Mouse (Mus musculus) R1 (cell line): ENCODE data around the gene 4632433K11Rik.
"Not testable (repeated sequence)": the region's sequence is repeated elsewhere in the genome, so short reads cannot be mapped to it uniquely, and the experiment has no call there.

Experiments
- DNase-seq: peaks from one replicate; pipeline ENCODE4 v3.0.0-alpha.2; 2018; ENCODE audit warnings: low read depth, low spot score

Gene 4632433K11Rik

DNA sequence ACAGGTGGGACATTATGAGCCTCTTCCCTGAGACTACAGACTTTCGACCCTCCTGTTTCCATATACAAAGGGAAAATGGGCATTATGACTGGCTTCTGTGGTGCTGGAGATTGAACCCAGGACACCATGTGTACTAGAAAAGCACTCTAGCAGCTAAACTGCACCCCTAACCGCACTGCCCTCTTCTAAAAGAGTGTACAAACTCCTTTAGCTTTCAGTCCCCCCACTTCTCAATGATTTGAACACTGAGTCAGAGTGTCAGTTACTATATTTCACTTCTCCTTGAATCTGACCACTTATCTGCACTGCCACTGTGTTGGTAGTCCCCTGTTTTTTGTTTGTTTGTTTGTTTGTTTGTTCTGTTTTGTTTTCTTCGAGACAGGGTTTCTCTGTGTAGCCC is at the start of gene 4632433K11Rik:
4632433K11Rik (plus strand) TSS at position 301 of the 400 bp plus-strand sequence.
- no peak for DNase-seq

DNA sequence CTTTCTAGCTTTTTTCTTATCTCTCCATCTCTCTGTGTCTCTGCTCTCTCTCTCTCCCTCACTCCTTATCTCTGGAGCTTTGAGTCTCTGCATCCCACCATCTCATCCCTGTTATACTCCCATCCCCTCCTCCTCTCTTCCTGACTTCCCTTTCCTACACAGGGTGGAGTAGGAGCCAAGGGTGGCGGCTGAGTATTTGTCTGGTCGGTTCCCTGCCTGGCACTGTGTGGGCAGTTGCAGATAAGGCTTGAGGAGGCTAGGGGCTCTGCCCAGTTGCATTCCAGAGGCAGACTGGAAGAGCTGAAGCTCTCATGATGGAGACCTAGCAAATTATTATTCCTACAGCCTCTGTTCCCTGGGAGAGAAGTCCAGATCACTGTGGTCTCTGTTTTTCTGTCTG is 45.7 kb upstream of the 4632433K11Rik start:
- no peak for DNase-seq

DNA sequence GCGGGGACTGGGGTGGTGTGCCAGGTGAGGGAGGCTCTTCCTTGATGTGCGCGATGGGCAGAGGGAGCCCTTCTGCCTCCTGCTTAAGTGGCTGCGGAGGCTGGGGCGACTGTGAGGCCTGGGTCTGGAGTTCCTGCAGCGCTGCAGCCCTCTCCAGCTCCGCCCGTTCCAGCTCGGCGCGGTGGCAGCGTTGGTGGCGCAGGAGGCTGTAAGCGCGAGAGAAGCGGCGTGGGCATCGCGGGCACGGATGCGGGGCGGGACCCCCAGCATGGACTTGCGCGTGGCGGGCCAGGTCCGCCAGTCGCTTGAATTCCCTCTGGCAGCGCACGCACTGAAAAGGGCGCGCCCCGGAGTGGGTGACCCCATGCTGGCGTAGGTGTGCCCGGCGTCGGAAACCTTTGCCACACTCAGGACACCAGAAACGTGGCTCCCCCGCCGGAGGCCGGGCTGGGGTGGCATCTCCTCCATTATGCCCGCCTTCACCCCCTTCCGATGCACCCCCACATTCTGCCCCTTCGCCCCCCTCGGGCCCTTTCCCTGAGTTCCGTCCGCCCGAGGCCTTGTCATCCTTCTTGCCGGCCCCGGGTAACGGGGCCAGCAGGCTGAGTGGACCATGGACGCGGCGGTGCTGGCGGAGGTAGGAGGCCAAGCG is 40.4 kb upstream of the 4632433K11Rik start:
- no peak for DNase-seq

DNA sequence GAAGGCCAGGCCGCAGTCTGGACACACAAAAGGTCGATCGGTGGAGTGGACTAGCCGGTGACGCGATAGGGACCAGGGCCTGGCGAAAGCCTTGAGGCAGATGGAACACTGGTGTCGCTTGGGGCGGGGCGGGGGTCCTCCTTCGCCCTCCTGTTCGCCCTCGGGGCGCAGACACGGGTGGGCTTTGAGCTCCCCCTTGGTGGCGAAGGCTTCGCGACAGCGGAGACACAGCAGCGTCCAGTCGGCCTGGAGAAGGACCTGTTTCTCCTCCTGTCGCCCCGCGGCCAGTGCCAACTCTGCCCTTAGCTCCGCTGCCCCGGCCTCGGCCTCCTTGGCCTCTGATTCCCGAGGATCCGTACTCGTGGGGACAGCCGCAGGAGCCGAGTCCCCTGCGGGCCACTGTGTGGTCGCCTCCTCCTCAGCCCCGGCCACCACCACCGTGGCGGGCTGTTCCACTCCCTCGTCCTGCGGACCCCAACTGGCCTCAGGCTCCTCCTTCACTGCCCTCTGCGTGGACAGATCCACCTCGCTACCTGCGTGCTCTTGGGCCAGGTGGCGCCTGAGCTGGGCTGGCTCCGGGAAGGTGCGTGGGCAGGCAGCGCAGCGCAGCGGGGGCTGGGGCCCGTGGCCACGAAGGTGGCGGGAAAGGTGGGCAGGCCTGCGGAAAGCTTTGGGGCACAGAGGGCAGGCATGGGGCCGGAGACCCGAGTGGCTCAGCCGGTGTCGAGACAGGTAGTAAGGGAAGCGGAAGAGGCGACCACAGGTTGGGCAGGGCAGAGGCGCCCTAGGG is 39.7 kb upstream of the 4632433K11Rik start:
- DNase-seq: no peak

DNA sequence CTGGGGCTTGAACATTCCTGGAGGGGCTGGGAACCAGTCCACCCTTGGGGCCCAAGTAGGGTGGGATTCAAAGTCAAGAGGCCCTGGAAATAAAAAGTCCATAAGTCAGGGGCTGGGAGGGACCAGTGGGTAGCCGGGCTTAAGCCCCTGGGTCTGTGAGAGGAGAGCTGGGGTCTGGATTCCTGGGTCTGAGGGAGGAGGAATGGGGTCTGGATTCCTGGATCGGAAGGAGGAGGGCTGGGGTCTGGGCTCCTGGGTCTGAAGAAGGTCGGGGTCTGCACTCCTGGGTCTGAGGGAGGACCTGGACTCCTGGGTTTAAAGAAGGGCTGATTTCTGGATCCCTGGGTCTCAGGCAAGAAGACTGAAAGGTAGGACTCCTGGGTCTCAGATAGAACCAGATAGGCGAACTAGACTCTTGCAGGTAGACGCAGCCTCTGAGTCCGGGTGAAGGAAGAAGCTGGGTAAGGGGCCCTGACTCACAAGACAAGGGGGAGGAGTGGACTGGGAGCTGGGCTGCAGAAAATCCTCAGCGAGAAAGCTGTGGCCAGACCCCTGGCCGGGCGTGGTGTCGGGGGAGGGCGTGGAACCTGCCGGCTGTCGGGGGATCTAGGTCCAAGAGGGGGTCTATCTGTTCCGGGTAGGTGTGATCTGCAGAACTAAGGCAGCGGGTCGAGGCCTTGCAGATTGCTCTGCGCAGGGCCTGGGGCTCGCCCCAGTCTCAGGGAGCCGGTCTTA is 38.5 kb upstream of the 4632433K11Rik start:
- no peak for DNase-seq

DNA sequence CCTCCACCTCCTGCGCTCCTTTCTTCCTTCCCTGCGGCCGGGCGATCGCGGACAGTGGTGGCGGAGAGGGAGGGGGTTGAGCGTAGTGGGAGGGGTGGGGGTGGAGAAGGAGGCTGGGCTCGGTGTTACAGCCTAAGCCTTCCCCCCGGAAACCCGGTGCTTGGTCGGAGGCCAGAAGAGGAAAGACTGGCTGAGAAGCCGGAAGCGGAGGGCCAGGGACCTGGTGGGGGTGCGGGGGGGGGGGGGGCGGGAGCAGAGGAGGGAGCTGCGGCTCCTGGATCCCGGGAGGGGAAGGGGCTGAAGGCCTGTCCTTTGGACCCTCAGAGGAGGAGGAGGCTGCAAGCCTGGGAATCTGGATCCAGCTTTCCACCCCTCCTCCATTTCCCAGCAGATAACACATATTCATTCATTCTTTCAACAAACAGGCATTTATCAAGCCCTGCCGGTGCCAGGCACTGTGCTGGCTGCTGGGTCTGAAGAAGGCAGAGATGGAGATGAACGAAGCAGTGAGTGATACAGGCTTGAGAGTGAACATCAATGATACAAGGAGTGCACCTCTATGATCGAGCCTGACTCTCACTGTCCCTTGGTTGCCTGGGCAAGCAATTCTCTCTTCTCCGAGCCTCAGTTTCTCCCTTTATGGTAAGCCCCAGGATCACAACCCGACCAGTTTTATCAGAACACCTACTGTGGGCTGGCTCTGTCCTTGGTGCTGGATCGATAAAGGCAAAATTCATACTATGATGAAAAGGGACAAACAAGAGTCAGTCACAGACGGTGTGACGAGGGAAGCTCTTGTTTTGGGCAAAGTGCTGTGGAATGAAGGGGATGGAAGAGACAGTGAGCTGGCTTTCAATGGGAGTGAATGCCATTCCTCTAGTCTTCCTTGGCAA is 37.7 kb upstream of the 4632433K11Rik start, which contains the start of gene Zfp579:
Zfp579 (minus strand) TSS at position 156 of the 893 bp plus-strand sequence.
- peak; percentile 92 for DNase-seq

DNA sequence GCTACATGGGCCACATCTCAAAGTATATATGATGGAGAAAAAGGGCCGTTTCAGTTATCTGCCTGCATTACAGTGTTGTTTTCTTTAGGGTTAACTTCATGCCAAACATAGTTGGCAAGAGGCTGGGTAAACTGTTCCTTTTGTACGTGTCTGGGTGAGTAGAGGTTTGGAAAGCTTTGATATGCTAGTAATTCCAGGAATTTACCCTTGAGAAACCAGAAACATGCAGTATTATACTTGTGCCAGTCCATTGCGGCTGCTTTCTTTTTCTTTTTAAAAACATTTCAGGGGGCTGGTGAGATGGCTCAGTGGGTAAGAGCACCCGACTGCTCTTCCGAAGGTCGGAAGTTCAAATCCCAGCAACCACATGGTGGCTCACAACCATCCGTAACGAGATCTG is 37.0 kb upstream of the 4632433K11Rik start:
- no peak for DNase-seq

DNA sequence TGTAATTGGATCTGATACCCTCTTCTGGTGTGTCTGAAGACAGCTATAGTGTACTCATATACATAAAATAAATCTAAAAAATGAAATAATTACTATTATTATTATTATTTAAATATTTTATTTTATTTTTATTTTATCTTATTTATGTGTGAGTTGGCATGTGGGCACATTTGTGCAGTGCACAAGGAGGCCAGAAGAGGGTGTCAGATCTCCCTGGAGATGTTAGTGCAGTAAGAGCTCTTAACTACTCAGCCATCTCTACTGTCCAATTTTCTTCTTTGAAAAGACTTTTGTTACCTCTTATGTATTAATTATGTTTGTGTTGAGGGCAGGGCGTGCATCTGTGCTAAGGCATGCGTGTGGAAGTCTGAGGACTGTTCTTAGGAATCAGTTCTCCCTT is 34.0 kb upstream of the 4632433K11Rik start:
- no peak for DNase-seq

DNA sequence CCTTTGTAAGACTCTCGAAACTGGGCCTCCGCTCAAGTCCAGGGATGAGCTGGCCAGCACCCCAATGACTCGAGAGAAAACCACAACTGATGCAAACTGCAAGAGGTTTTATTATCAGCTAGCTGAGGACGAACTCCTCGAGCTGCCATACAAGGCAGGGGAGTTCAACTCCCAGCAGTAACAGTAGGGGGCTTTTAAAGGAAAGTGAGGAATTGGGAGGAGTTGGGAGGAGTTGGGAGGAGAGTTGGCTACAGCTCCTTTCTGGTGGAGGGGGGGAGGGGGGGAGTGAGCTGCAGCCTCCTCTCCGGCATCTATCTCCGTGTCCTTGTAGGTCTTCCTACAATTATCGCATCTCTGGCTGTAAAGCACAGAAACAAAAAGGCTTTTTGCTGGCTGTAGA is 31.0 kb upstream of the 4632433K11Rik start:
- peak; percentile 69 for DNase-seq

DNA sequence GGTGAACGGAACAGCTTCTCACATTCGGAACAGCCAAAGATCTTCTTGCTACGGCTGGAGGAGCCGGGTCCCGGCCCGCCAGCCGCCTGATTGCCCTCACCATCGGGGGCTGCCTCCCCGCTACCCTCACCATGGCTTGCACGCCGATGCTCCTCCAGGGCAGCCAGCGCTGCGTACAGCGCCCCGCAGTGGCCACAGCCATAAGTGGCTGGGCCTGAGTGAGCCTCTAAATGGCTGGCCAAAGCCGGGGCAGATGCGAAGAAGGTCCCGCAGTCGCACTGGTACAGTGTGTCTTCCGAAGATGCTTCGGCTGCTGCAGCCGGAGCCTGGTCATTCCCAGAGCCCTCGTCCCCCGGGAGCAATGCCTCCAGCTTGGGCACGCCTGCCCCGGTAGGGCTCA is 25.7 kb upstream of the 4632433K11Rik start:
- peak; percentile 77 for DNase-seq

DNA sequence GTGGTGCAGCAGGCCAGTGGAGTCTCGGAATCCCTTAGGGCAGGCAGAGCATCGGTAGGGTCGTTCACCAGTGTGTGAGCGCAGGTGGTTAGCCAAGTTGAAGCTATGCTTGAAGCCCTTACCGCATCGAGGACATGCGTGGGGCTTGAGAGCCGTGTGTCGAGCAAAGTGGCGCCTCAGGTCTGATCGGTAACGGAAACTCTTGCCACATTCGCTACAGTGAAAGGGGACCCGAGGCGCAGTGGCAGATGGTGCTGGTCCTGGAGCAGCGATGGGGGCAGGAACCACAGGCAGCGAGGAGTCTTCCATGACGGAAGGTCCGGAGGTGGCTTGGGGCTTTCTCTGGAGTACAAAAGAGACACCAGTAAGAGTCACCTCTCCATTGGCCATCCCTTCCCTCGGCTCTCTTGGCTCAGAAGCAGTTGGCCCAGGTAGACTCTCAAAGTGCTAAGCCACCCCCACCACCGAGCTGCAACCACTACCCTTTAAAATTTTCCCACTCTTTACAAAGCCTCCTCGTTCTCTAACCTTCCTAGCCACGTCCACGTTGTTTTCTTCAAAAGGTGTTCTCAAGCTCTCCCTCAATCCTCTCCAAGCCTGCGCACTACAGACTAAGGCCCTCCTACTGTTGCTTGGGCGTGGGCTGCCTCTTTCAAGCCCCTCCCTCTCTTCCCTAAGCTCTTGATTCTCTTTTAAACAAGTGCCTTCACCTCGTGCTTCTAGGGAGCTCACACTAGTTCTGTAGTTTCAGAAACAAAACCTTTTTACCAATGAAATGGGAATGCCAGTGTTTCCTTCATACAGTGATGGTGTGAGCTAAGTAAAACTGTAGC is 21.0 kb upstream of the 4632433K11Rik start:
- DNase-seq: peak; percentile 95

DNA sequence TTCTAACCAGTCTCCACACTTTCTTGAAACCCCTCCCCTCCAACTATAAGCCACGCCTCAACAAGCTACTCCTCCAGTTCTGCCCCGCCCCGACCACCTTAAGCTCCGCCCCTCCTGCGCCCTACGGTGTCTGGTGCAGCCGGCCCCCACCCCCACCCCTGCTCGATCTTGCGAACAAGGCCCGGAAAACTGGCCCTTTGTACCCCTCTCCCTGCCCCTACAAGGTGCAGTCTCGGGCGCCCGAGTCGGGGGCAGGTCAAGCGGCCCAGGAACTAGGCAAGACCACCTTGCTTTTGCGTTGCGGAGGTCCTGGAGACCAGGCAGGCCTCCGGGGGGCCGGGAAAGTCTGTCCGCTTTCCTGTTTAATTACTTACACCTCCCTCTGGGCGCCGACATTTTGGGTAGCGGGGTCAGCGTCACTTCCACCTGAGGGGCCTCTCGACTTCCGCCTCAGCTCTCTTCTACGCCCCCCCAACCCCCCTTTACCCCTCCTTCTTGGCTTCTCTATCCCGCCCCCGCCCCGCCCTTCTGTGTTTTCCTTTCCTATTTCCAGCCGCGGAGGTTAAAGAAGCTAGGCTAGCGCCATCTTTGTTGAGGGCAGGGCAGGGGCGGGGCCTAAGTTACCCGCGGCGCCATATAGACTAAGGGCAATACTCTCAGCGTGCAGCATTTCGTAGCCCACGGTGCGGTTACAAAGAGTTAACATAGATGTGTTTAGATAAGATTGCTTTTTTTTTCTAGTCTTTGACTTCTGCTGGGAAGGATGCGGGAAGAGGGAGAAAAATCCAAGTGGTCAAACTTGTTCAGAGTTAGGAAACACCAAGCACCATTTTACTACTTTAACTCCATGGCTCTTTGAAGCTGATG is 19.4 kb upstream of the 4632433K11Rik start, which contains the start of the genes Zfp524 and Fiz1:
Zfp524 (plus strand) TSS at position 165 of the 867 bp plus-strand sequence.
Fiz1 (minus strand) TSS at position 447 of the 867 bp plus-strand sequence.
- DNase-seq: peak; percentile 98

DNA sequence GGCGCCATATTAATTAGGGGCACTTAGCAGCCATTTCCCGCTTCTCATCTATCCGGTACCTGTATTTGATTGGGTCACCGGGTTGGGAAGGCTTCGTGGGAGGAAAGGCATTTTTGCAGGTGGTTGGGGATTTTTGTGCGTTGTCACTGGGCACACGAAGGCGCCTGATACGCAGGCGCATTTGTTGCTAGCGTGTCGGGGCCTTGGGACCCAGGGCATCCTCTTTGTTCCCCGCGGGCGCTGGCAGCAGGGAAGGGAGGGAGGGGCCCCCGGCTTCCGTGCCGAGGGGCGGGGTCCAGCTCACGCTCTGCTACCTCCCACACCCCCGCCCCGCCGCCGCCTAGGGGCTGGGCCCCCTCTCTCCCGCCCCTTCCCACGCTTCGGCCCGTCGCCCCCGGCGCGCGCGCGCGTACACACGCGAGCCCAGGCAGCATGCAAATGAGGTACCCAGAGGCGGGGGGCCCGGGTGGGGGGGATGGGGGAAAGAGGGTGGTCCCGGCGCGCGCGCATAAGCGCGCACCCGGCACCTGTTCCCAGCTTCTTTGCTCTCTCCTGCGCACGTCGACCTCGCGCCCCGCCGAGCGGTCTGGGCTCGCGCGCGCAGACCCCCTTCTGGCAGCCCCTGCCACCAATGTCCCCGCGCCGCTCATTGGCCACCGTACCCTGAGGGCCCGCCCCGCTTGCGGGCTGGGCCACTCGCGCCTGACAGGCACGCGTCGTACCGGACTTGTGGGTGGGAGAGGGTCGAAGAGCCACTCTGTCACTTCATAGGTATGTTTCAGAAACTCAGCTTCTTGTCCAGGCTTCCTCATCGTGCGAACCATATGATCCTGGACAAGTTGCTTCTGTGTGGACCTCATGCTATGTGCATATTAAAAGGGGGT is 18.6 kb upstream of the 4632433K11Rik start, which contains the start of gene Gm44973:
Gm44973 (plus strand) TSS at position 379 of the 884 bp plus-strand sequence.
- peak; percentile 96 for DNase-seq

DNA sequence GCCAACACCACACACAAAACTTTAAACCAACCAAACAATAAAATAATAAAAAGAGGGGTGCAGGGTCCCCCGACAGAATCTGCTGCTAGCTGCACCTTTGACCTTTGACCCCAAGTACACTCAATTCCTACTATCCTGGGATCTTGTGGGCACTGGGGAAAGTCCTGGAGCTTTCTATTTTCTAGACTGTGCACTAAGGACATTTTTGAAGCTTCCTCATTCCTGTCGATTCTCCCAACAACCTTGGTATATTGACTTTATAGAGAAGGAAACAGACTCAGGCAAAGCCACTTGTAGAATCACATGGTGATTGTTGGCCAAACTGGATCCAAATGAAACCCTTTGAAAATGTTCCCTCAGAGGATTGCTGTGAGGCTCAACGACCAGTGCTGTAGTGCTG is 17.9 kb upstream of the 4632433K11Rik start:
- DNase-seq: no peak

DNA sequence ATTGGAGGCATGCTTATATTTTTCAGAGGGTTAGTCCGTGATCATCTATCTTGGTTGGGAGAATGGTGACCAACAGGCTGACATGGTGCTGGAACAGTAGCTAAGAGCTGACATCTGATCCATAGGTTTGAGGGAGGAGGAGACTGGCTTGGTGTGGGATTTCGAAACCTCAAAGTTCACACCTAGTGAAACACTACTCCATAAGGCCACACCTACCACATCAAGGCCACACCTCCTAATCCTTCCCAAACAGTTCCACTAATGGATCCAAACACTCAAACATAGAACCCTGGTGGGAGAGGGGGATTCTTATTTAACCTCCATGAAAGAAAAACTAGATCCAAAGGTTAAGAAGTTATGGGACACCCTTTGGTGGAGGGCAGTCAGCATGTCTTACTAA is 17.0 kb upstream of the 4632433K11Rik start:
- peak; percentile 62 for DNase-seq

DNA sequence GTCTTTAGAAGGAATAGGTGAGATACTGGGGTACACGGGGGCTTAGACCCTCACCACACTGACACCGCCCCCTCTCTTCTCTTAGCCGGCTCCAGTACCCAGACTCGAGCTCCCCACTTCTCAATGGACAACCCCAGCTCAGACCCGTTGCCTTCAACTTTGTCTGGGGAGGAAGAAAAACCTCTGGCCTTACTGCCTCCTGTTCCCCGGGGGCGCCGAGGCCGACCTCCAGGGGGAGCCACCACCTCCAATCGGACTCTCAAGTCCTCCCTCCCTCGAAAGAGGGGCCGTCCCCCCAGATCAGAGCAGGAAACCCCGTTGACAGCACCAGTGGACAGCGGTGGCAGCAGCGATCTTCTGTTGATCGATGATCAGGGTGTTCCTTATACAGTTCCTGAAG is 16.6 kb upstream of the 4632433K11Rik start:
- peak; percentile 80 for DNase-seq

DNA sequence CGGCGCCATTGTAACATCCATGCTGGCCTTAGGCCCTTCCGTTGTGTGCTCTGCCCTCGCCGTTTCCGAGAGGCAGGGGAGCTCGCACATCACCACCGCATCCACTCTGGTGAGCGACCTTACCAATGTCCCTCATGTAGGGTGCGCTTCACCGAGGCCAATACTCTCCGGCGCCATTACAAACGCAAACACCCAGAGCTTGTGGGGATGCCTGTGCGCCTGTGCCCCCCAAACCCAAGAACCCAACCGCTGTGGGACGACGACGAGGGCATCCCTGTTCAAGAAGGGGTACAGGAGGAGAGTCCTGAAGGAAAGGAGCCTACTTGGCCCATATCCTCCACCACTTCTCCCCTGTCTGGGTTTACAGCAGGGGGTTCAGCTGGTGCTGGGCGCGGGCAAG is 16.0 kb upstream of the 4632433K11Rik start:
- no peak for DNase-seq

DNA sequence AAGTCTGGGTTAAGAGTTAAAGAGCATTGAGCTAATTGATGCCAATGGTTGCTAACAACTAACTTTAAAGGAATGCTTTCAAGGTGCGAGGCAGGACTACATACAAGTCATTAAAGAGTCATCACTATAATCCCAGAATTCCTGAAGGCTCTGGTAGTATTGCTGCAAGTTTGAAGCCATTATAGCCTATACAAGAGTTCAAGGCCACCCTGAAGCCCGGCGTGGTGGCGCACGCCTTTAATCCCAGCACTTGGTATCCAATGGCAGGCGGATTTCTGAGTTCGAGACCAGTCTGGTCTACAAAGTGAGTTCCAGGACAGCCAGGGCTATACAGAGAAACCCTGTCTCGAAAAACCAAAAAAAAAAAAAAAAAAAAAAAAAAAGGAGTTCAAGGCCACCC is 14.3 kb upstream of the 4632433K11Rik start:
- DNase-seq: not testable (repeated sequence)
